Mouse (Mus musculus): ENCODE measurements around the gene Cacna1a.

Cacna1a gene

GRCm38 (mm10) chr8:84413886-84414851, 25.9 kb downstream of the Cacna1a start:
- peak; percentile 78 to 83 for DNase-seq (ENCODE audit: low spot score in 2 of 2)

GRCm38 (mm10) chr8:84414918-84415317, 26.7 kb downstream of the Cacna1a start:
- no peak for DNase-seq (ENCODE audit: low spot score in 2 of 2)

- peak in 1 of 2 experiments; percentile 46 for DNase-seq (ENCODE audit: low spot score in 2 of 2)
These were observed 27.2 kb downstream of the Cacna1a start for GRCm38 (mm10) chr8:84415378-84415898.

DNA sequence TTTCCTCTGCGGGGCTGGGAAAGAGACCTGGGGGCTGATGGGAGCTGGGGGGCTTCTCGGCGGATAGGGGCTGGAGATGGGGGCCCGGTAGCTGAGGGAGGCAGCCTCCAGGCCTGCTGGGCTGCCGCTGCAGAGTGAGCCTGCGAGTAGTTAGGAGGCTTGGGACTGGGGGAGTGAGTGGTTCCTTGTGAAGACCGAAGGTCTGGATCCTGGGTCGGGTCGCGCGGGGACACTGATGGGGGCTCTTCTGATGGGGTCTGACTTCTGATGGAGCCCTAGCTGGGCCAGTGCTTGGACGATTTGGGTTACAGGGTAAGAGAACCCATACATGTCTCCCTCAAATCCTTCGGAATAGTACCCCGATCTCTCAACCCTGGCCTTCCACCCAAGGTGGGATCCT, 27.8 kb downstream of the Cacna1a start:
- no peak for DNase-seq (ENCODE audit: low spot score in 2 of 2)

DNA sequence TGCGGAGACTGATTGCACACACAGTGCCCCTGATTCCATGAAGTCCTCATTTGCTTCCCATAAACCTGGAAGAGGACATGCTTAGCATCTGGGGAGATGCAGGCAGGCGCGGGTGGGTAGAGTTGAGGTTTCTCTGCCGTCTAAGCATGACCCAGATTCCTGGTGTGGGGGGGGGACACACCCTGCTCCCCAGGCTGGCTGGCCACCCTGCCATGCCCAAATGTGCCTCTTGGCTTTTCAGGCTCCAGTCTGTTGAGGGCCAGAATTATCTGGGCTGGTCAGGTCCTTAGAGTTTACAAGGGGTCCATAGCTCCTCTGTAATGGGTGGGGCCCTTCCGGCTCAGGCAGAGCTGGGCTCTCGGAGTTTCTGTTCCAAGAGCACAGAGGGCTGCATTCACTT, 28.7 kb downstream of the Cacna1a start:
- DNase-seq (ENCODE audit: low spot score in 2 of 2): no peak

DNA sequence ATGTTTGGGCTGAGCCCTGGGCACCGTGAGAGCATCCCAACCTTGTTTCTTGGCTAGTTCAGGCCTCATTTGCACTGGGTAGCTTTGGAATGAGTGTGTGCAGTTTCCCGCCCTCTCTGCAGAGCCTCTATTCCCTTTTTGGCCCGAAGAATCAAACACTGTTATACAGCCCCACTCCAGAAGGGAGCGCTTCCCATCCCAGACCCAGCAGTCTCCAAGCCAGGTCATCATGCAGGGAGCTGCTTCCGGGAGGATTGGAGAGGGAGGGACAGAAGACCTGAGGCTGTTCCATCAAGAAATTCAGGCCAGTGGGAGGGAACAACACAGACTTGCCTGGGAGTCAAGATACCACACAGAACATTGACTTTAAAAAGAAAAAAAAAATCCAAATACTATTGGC, 29.6 kb downstream of the Cacna1a start:
- DNase-seq (ENCODE audit: low spot score in 2 of 2): no peak

- DNase-seq (ENCODE audit: low spot score in 2 of 2): no peak
These were observed 36.2 kb downstream of the Cacna1a start for GRCm38 (mm10) chr8:84424426-84424825.

DNA sequence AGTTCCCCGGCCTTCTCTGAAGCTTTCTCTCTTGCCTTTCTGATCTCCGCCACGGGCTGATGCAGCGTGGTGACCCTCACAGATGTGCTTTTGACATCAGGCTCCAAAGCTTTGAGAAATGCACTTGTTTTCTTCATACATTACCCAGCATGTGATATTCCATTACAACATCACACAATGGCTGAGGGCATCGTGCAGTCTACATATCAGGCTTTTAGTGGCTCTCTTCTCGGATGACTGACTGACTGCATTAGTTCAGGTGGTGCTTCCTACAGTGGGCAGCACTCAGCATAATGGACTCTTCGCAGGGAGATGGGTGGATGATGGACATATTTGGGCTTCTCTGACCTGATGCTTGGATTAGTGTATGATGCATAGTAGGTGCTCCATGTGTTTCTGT, 37.8 kb downstream of the Cacna1a start:
- DNase-seq (ENCODE audit: low spot score in 2 of 2): no peak

DNA sequence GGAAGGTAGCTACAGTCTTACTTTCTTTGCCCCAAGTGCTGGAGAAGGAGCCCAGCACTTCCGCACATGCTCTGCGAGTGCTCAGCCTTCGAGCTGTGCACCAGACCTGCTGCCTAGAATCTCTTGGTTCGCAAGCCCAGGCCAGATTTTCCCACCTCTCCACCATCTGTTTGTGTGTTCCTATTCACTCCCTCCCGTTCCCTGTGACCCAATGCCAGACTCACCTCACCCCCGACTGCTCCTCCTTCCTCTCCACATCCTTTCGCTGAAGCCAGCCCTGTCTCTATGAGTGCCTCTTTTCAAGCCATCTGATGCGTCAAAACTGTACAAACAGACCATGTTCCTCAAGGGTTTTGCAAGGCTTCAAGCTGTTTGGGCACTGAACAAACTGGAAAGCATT, 38.3 kb downstream of the Cacna1a start:
- DNase-seq (ENCODE audit: low spot score in 2 of 2): no peak

- no peak for DNase-seq (ENCODE audit: low spot score in 2 of 2)
These were observed 39.8 kb downstream of the Cacna1a start for GRCm38 (mm10) chr8:84428034-84428433.

- DNase-seq (ENCODE audit: low spot score in 2 of 2): no peak
These were observed 40.8 kb downstream of the Cacna1a start for GRCm38 (mm10) chr8:84429014-84429413.

GRCm38 (mm10) chr8:84429492-84429891, 41.3 kb downstream of the Cacna1a start:
- DNase-seq (ENCODE audit: low spot score in 2 of 2): no peak

DNA sequence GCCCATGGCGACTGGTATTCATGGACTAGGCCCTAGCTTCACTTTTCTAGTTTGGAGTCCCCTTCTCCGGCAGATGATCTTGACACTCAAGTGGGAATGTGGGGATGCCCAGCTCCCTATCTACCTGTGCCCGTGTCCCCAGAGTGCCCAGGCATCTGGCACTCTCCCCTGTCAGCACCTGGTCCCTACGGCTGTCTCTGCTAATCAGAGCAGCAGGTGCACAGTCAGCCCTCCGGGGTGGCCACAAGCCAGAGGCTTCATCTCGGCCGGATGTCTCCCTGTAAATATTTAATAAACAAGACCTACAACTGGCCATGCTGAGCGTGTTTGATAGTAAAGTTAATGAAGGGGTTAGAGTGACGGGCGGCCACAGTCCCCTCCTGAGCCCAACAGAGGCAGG, 47.1 kb downstream of the Cacna1a start:
- DNase-seq (ENCODE audit: low spot score in 2 of 2): no peak

GRCm38 (mm10) chr8:84439813-84440212, 51.6 kb downstream of the Cacna1a start:
- peak in 1 of 2 experiments; percentile 47 for DNase-seq (ENCODE audit: low spot score in 2 of 2)

- DNase-seq (ENCODE audit: low spot score in 2 of 2): no peak
These were observed 53.8 kb downstream of the Cacna1a start for GRCm38 (mm10) chr8:84442043-84442442.

DNA sequence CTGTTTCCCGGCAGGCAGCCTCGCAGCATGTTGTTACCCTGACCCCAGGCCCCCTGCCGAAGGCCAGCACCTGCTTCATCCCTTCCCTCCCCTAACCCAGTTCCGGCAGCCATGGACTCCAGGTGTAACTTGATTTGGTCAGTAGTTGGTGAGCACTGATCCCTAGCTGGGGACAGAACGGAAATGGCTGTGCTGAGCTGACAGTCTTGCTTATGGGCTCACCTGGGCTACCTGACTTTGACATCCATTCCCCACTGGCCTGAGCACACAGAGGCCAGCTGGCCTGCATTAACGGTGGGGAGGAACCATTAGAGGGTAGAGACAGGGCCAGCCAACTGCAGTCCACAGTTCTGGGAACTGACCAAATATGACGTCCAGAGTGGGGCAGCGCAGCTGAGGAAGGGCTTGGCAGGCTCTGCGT, 58.3 kb downstream of the Cacna1a start:
- DNase-seq (ENCODE audit: low spot score in 2 of 2): no peak

GRCm38 (mm10) chr8:84454532-84454931, 66.3 kb downstream of the Cacna1a start:
- peak in 1 of 2 experiments; percentile 45 for DNase-seq (ENCODE audit: low spot score in 2 of 2)

- no peak for DNase-seq (ENCODE audit: low spot score in 2 of 2)
These were observed 70.6 kb downstream of the Cacna1a start for GRCm38 (mm10) chr8:84458853-84459252.

- DNase-seq (ENCODE audit: low spot score in 2 of 2): peak; percentile 69 to 71
These were observed 71.0 kb downstream of the Cacna1a start for GRCm38 (mm10) chr8:84459276-84459675.

GRCm38 (mm10) chr8:84460698-84461097, 72.5 kb downstream of the Cacna1a start:
- DNase-seq (ENCODE audit: low spot score in 2 of 2): no peak

- DNase-seq (ENCODE audit: low spot score in 2 of 2): peak; percentile 54 to 61
These were observed 78.7 kb downstream of the Cacna1a start for GRCm38 (mm10) chr8:84466932-84467331.

DNA sequence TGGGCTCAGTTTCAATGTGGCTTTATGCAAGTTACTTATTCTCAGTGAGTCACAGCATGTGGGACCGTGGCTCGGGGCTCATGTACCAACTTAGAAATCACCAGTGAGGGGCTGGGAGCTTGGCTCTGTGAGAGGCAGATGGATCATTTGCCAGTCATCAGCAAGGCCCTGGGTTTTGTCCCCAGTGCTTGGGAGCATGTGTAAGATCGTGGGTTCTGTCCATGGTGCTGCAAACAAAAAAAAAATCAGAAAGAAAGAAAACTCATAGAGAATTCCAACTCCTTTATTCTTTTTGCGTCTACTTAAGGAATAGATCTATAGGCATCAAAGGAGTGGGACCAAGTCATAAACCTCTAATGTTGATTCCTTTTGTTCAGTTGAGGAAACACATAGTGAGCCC, 80.8 kb downstream of the Cacna1a start:
- no peak for DNase-seq (ENCODE audit: low spot score in 2 of 2)

All from right cerebral cortex, postnatal 10 days (tissue).